Mouse (Mus musculus) kidney, postnatal 36 days (tissue): ENCODE measurements around the gene Hid1.
"Not testable (repeated sequence)": the region's sequence is repeated elsewhere in the genome, so short reads cannot be mapped to it uniquely, and the experiment has no call there.

Experiments
- DNase-seq, 2 experiments: peaks; one replicate each; pipeline ENCODE4 v3.0.0; 2021 to 2022; ENCODE audit warnings: mixed read lengths in 2 of 2

Gene Hid1

GRCm38 (mm10) chr11:115367395-115367944 is at the start of gene Hid1:
Gene Hid1 (minus strand): TSS chr11:115367756.
- peak; percentile 86 to 93 for DNase-seq

- DNase-seq = no peak
Observed at GRCm38 (mm10) chr11:115409556-115409955, 42.0 kb upstream of the Hid1 start.

GRCm38 (mm10) chr11:115408266-115408920 is 40.8 kb upstream of the Hid1 start:
- DNase-seq = no peak

GRCm38 (mm10) chr11:115406858-115407401 is 39.4 kb upstream of the Hid1 start:
- no peak for DNase-seq

GRCm38 (mm10) chr11:115405723-115406122 is 38.2 kb upstream of the Hid1 start:
- DNase-seq = no peak

GRCm38 (mm10) chr11:115403338-115404124 is 36.0 kb upstream of the Hid1 start, which contains the start of gene Mrpl58:
Gene Mrpl58 (plus strand): TSS chr11:115403752.
- peak; percentile 87 to 92 for DNase-seq

GRCm38 (mm10) chr11:115400630-115401391 is 33.3 kb upstream of the Hid1 start:
- peak in 1 of 2 experiments; percentile 15 for DNase-seq

GRCm38 (mm10) chr11:115400126-115400525 is 32.6 kb upstream of the Hid1 start:
- no peak for DNase-seq

GRCm38 (mm10) chr11:115398085-115398484 is 30.5 kb upstream of the Hid1 start:
- DNase-seq = no peak

- DNase-seq = no peak
Observed at GRCm38 (mm10) chr11:115393721-115394325, 26.3 kb upstream of the Hid1 start.

GRCm38 (mm10) chr11:115391358-115391757 is 23.8 kb upstream of the Hid1 start:
- no peak for DNase-seq

- DNase-seq = not testable (repeated sequence)
Observed at GRCm38 (mm10) chr11:115386859-115387258, 19.3 kb upstream of the Hid1 start.

- peak; percentile 42 to 47 for DNase-seq
Observed at GRCm38 (mm10) chr11:115384587-115384986, 17.0 kb upstream of the Hid1 start.

GRCm38 (mm10) chr11:115383701-115384474 is 16.3 kb upstream of the Hid1 start:
- DNase-seq = peak in 1 of 2 experiments; percentile 42

GRCm38 (mm10) chr11:115382891-115383290 is 15.3 kb upstream of the Hid1 start:
- DNase-seq = no peak

GRCm38 (mm10) chr11:115381743-115382539 is 14.4 kb upstream of the Hid1 start, which contains the start of gene Cdr2l:
Gene Cdr2l (plus strand): TSS chr11:115381916.
- DNase-seq = peak; percentile 95 to 96

- DNase-seq = peak in 1 of 2 experiments; percentile 29
Observed at GRCm38 (mm10) chr11:115381276-115381675, 13.7 kb upstream of the Hid1 start.

GRCm38 (mm10) chr11:115377854-115378253 is 10.3 kb upstream of the Hid1 start:
- no peak for DNase-seq

GRCm38 (mm10) chr11:115377254-115377653 is 9.7 kb upstream of the Hid1 start:
- no peak for DNase-seq

GRCm38 (mm10) chr11:115376722-115377121 is 9.2 kb upstream of the Hid1 start:
- DNase-seq = no peak
